Mouse (Mus musculus): ENCODE data around the gene Hspbap1.

Gene Hspbap1

DNA sequence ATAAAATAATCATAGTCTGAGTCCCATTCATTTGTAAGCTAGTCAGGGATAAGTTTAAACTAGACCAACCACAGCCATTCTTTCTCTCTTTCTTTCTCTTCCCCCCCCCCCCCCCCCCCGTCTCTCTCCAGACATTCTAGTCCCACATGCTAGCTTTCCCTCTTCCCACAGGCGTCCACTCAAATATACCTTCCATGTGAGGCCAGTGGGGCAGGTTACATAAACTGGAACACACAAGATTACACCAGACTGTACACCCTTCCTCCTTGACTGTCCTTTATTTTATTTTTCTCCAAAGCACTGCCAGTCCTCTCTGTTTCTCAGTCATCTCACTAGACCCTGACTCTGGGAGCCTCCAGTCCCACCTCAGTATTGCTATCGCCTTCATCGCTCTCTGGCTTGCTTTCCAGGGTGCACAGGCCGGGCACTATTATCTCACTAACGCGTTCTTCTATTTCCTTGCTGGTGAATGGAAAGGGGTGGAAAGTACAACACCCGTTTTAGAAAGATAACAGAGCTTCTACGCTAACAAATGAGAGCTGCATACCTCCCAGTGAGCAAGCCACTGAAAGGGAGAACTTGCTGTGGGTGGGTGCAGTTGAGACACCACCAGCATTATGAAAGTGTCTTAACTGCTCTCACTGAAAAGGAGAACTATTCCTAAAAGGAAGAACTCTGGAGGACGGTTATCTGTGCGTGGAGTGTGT, 6.4 kb upstream of the Hspbap1 start:
- no peak for DNase-seq (ENCODE audit: low spot score)

DNA sequence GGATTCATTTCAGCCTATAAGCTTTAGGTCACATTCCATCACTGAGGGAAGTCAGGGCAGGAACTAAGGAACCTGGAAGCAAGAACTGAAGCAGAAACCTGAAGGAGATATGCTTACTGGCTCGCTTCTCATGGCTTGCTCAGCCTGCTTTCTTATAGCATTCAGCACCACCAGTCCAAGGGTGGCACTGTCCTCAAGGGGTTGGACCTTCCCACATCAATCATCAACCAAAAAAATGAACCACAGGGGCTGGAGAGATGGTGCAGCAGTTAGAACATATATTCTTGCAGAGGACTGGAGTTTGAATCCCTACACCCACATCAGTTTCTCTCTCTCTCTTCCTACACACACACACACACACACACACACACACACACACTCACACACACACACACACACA, 5.2 kb upstream of the Hspbap1 start:
- no peak for DNase-seq (ENCODE audit: low spot score)

DNA sequence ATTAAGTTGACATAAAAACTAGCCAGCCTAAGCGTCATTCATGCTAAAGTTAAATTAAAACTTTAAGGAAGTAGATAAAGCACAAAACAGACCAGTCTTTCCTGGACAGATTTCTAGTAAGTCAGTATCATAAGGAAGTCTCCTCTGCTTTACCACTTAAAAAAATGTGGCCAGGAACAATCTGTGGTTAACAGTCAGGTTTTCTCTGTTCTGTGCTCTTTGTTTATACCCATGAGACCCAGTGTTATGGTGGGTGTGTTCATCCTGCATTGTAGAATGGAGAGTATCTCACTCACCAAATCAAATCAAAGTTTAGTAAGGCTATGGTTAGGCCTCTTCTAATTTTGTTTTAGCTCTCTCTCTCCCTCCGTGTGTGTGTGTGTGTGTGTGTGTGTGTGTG, 4.7 kb upstream of the Hspbap1 start:
- no peak for DNase-seq (ENCODE audit: low spot score)

DNA sequence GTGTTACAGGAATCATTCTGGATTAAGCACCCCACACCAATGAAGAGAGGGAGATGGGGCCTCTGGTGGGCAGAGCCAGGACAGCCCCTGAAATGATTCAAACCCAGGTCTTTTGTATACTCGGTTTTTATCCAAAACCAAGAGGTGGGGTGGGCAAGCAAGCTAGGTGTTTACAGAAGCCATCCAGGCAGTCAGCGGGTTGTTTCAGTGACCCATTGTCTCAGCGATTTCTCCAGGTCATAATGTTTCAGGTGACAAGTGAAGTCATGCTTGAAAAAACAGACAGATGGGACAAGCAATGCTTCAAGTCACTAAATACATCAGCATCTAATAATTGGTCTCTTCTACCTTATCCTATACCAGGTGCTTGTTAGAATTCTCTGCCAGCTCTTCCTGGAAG, 3.8 kb upstream of the Hspbap1 start:
- no peak for DNase-seq (ENCODE audit: low spot score)

DNA sequence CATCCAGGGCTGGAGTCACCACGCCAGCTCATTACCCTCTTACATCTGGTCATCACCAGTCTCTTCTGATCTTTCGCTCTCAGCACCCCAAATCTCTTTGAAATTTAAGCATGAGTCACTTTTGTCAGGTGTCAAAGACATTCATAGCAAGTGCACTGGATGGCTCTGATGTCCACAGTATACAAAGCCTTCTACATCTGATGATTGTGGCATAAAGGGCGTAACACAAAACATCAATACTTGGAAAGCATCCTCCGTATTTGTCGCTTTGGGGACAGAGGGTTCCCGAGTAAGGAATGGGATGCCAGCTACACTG, 1.7 kb upstream of the Hspbap1 start:
- DNase-seq (ENCODE audit: low spot score) = no peak

DNA sequence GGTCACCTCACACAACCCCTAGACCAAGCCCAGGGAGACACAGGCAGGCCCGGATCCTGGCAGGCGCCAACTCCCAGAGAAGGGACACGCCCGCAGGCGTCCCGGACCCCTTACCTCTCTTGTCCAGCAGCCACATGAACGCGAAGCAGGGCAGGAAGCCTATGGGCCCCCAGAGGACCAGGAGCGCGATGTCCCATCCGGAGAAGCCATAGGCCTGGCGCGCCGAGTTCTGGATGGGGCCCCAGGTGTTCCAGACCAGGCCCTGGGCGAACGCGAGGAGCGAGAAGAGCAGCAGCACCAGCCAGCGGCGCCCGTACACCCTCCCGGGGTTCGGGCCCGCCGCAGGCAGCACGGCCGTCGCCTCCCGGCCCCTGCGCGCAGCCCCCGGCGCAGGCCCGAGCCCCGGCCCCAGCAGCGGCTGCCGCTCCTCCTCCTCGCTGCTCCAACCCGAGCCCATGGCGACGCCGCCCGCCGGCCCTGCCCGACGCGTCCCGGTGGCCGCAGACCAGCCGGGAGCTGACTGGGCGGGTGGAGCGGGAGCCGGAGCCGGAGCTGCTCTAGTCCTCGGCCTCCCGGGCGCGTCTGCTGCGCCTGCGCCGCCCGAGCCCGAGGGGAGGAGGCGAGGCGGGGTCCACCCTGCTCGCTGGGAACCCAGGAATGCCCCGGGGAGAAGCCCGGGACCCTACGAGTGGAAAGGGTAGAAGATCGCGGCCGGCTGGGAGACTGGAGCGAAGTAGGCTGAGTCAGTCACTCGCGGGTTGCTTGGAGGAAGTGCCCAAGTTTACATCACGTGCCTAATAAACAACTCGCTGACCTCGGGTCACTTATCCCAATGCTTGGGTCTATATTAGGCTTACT, 1.2 kb upstream of the Hspbap1 start, which contains the start of gene Dirc2:
Gene Dirc2 (minus strand): TSS at position 572 of the 858 bp plus-strand sequence.
- peak; percentile 76 for DNase-seq (ENCODE audit: low spot score)

DNA sequence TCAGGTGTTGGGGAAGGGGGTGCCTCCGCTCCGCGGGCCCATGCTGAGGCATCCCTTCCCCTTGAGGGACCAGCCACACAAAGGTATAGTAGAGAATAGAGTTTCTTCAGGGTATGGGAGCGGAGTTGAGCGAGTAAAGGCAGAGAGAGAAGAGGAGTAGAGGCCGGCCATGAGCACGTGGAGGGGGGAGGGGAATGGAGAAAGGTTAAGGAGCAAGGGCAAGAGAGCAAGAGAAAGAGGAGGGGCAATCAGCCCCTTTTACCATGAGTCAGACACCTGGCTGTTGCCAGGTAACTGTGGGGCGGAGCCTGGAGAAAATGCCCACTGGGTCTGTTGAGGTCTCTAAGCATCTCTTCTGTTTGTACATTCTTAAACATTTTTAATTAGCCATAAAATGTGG, 966 bp downstream of the Hspbap1 start:
- DNase-seq (ENCODE audit: low spot score) = no peak

DNA sequence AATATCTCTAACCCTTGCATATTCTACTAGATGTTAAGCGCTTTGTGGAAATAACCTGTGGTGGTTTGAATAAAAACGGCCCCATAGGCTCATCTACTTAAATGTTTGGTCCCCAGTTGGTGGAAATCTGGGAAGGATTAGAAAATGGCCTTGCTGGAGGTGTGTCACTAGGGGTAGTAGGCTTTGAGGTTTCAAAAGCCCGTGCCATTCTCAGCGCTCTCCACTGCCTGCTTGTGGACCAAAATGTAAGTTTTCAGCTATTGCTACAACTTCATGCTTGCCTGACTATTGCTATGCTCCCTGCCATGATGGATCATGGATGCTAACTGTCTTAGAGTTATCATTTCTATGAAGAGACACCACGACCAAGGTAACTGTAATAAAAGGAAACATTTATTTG, 1.4 kb downstream of the Hspbap1 start:
- DNase-seq (ENCODE audit: low spot score) = no peak

DNA sequence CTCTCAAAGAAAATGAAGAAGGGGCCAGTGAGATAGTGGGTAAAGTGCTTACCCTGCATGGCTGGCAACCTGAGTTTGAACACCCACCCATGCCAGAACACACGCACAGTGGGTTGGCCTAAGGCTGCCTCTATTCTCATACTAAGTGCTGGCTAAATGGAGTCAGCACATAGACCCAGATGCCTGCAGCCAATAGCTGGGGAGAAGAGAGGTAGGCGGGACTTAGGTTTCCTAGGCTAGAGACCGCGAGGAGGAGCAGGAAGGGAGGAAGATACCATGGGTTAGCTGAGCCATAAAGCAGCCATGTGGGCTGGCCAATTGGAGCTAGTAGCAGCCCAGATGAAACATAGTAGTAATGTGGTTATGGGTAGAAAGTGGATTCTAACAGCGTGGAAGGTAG, 2.4 kb downstream of the Hspbap1 start:
- no peak for DNase-seq (ENCODE audit: low spot score)

DNA sequence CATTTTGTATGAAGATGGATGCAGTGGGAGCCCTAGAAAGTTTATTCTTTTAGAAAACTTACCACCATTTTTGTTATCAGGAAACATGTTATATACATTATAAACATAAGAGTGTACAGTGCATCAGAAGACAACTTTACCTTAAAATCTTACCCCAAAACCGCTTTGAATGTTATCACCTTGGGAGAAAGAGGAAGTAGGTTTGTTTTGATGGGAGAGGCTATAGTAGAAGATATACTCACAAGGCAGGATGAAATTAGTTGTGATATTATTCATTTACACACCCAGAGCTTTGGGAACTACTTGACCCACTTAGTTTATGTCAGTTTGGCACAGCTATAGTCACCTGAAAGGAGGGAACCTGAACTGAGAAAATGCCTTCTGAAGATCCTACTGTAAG, 5.7 kb downstream of the Hspbap1 start:
- DNase-seq (ENCODE audit: low spot score) = no peak

DNA sequence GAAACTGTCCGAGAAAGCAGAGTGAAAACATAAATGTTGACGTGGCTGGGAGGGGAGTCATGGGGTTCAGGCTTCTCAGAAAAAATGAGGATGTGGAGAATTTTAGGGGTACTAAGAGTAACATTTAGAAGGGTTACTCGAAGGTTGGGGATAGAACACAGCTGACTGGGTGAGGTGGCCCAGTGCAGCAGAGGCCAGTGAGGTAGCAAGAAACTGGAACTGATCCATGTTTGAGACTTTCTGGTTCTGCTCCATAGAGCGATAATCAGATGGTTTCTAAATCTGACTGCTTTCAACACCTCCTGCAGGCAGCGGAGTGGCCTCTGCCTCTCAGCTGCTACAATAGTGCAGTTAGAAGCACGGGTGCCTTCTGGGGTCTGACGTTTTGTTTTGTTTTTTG, 6.6 kb downstream of the Hspbap1 start:
- no peak for DNase-seq (ENCODE audit: low spot score)

DNA sequence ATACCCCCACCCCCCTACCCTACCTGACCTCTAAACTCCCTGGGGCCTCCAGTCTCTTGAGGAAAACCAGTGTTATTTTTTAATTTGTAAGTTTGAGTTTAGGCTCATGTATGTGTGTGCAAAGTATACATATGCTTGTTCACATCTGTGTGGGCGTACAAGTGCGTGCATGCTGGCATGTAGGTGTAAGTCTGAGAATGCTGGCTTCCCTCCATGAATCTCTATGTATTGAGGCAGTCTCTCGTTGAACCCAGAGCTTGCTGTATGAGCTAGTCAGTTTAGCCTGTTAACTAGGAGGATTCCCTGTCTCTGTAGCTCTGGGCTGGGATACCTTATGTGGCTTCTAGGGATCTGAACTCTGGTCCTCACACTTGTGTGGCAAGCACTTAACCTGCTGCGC, 7.6 kb downstream of the Hspbap1 start:
- DNase-seq (ENCODE audit: low spot score) = no peak

DNA sequence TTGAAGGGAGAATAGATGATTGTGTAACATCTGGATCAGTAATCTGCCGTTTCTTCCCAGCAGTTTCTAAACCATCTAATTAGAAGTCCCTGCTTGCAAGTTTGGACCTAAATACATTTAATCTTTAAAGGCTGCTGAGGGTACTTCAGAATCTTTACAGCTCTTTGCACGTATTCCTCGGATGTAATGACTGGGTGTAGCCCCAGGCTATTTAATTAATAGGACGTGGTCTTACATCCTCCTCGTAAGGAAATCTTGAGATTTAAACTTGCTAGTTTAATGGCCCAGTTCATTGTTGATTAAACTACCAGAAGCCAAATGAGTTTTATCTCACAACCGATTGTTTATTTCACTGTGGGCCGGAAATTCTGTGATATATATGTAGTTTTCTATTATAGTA, 9.5 kb downstream of the Hspbap1 start:
- DNase-seq (ENCODE audit: low spot score) = no peak

DNA sequence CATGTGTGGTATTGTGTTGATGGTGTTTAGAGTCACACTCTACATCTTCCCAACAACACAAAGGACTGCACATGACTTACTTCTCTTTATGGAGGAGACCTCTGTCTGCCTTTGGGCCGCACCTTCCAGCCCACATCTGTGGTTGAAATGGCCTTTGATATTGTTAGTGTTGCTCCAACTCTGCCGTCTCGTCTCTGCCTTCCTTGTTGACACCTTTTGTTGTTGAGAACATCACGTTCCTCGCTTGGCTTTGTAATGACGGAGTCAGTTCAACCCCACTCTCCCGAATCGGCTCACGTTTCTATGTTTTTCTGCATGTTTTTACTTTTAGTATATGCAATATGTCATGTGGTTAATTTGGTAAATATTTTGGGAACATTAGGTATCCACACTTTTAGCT, 10.9 kb downstream of the Hspbap1 start:
- DNase-seq (ENCODE audit: low spot score) = no peak

DNA sequence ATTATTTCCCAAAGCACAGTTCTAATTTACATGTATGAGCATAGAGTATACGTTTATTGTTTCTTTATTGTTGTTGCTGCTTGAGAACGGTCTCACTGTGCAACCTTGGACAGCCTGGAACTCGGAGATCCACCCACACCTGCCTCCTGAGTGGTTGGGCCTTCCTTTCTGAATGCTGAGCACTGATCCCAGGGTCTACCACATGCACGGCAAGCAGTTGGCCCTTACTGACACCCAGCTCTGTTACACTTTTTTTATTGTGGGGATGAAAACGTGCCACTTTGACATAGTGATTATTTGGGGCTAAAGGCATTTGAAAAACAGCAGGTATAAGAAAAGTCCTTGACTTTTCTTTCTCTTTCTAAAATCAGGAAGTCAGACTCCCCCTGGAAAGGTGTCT, 11.5 kb downstream of the Hspbap1 start:
- no peak for DNase-seq (ENCODE audit: low spot score)

DNA sequence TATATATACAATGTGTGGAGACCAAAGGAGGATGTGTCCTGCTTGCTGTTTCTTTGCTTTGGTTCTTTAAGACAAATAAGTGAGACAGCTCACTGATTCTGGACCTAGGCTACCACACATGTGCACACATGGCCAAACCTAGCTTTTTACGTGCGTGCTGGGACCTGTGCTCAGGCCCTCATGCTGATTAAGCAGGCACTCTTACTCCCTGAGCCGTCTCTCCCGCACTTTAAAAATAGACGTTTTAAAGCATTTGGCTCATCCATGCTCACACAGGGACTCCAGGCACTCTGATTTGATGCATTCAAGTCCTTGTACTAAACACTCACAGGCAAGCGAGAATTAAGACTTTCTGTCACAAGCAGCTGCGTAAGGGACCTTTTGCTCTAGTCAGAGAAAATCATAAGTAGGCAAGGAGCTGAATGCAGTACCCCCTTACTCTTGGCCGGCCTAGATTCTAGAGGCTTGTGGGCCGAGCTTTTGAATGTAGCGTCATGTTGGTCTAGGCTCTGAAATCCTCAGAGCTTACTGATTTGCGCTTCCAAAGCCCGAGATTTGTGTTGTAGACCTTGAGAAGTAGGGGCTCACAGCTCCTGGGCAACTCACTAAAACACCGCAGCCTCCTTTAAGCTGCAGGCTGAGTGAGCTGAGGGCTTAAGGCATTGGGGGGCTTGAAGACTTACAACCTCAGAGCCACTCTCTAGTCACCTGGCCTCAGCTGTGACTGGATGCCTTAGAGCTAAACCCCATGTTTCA, 12.5 kb downstream of the Hspbap1 start:
- no peak for DNase-seq (ENCODE audit: low spot score)

DNA sequence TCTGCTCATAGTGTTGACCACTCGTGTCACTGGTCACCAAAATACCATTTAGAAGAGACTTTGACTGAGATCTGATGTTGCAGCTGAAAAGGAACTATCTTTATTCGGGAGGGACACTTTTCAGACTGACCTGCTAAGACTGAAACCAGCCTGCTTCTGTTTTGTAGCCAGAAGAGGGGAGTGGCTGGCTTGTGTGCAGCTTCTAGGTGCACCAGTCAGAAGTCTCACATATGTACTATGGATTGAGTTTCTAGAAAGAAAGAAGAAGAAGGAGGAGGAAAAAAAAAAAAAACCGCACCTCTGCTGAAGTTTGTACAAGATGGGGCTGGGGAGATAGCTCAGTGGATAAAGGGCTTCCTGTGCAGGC, 13.0 kb downstream of the Hspbap1 start:
- DNase-seq (ENCODE audit: low spot score) = no peak

DNA sequence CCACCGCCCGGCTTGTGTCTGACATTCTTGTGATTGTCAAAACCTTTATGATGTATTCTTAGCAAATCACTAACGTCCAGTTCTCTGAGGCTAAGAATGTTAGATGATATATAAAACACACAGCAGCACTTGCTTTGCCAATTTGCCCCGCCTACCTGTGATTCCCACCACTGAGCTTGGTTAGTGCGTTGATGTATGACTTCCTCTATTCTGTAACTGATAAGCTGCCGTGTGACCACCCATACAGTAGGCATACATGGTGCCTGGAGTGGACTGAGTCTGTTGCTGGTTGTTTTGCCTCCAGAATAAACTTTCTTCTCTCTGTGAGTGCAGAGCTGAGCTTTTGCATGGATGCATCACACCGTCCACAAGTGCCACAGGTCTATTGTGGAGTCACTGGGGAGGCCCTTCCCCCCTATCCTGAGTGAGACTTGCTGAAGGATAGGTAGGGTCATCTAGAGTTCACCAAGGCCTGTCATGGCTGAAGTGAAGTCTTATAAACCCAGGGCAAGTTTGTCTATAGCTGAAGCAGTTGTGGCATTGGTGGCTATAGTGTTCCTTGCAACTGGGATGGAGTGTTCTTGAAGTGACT, 14.1 kb downstream of the Hspbap1 start:
- DNase-seq (ENCODE audit: low spot score) = no peak

DNA sequence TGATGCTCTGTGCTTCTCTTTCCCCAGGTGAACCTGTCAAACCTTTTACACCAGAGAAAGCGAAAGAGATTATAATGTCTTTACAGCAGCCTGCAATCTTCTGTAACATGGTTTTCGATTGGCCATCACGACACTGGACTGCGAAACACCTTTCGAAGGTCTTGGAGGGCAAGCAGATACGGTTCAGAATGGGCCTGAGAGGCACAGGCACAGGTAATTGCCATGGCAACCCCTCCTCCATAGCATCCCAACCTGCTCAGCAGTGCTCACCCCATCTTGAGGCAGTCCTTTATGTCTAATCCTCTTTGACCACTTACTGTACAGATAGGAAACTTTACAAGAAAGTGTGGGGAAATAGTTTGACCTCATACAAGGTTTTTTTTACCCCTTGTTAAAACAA, 17.0 kb downstream of the Hspbap1 start:
- DNase-seq (ENCODE audit: low spot score) = no peak

DNA sequence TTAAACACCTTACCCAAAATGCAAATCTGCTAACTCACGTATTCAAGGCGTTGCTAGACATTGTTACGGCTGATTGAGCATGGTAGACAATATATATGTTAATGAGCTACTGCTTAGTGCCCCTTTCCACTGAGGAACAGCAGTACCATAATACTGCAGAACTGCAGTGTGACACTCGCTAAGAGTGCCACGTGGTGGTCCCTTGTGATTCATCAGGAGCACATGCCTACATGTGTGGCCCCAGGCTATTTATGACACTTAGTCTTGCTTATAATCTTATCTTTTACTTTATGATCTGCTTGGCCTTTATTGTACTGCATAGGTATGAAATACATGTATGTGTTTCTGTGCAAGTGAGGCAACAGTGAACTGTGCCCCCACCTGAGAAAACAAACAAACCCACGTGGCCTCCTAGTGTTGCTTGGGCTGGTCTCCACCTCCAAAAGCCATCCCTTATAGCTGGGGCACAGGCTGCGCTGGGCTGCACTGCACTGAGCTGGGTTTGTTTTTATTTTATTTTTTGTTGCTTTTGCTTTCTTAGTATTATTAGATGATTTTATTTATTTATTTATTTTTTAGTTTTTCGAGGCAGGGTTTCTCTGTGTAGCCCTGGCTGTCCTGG, 17.5 kb downstream of the Hspbap1 start:
- no peak for DNase-seq (ENCODE audit: low spot score)

DNA sequence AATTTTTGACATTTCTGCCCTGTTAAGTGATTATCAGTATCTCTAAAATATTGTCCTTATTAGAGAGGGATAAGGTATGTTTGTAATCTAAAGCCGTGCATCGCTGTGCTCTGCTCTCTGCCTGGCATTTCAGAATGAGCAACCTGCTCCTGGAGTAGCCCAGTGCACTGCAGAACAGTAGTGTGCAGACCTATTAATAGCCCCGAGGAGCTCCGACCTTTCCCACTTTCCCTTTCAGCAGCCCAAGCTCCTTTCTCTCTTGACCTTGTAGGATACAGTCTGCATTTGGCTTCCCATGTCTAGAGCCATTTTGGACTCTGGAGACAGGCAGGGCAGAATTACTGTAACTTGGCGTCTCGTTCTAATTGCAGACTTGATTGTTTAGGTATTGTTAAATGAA, 18.2 kb downstream of the Hspbap1 start:
- no peak for DNase-seq (ENCODE audit: low spot score)

DNA sequence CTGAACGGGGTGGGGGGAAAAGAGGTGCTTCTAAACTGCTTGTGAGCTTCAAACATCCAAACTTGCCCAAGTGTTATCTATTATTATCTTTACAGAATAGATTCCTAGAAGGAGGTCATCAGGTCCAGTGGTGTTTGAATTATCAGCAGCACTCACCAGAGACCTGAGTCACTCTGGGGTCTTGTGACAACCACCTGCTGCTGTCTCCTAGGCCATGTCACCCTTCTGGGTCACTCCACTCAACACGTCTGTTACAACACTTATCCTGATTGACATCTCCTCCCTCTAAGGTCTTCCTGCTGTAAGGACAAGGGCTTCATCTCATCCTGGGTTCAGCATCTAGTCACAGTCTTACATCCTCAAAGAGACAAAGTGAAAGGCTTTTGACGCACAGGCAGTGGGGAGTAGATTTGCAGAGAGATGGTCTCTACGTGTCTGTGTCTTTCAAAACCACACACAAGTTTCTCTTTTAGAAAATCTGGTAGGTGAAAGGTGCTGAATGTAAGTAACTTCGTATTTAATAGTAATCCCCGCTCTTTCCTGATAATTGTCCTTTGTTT, 21.9 kb downstream of the Hspbap1 start:
- no peak for DNase-seq (ENCODE audit: low spot score)

Data from spleen, adult 12 weeks (tissue).